Mouse (Mus musculus) lung, postnatal 14 days (tissue): ENCODE measurements around the gene Ilkap.

Source experiments
- DNase-seq: peaks from one replicate; pipeline ENCODE4 v3.0.0; 2021

Gene Ilkap

GRCm38 (mm10) chr1:91352277-91352676, 46.3 kb downstream of the Ilkap start:
- DNase-seq = no peak

DNA sequence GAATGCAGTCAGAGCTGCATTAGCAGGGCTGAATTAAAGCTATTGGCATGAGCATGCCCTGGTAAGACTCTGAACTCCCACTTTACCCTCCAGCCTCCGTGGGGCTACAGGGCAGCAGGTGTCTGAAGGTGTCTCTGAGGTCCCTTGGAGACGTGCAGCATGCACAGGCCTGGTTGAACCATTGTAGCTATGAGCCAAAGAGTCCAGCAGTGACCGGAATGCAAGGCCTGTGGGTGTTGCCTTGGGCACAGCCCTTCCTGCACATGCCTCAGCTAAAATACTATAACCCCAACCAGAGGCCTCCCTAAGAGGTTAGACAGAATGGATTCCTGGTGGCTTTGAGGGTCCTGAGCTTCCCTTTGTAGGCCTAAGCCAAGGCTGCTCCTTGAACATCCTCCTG, 47.4 kb downstream of the Ilkap start:
- no peak for DNase-seq

DNA sequence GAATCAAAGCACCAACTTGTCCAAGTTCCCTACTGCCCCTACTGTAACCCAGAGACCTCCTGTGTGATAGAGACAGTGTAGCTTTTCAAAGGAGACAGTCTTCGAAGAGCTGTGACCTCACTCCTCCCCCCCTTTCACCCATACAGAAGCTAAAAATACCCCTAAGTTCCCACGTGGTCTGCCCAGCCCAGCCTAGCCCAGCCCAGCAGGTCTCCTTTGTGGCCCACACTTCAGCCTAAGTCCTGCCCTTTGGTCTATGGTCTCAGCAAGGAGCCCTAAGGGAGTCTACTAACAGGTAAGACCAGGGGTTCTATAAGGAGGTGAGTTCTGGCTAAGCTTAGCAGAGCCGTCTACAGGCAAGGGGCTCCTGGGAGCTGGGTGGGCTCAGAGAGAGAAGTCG, 47.8 kb downstream of the Ilkap start, which contains the start of gene Klhl30:
Gene Klhl30, plus strand, starts transcription at position 176 of the 400 bp plus-strand sequence.
- DNase-seq = no peak

DNA sequence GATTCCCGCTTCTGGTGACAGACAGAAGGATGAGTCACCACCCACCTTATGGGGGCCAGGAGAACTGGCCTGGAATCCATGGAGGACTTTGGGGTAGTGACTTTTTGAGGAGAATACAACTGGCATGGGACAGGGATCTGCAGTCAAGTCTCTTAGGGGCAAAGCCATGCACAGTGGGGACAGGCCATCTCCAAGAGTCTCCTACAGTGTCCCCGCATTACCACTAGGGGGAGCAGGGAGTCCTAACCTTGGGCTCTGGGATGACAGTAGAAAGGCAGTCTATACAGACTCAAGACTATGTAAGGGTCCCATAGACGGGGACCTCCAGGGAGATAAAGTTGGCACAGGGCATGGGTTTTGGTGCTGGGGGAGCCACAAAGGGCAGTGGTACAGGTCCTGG, 51.7 kb downstream of the Ilkap start:
- DNase-seq = peak; percentile 67

DNA sequence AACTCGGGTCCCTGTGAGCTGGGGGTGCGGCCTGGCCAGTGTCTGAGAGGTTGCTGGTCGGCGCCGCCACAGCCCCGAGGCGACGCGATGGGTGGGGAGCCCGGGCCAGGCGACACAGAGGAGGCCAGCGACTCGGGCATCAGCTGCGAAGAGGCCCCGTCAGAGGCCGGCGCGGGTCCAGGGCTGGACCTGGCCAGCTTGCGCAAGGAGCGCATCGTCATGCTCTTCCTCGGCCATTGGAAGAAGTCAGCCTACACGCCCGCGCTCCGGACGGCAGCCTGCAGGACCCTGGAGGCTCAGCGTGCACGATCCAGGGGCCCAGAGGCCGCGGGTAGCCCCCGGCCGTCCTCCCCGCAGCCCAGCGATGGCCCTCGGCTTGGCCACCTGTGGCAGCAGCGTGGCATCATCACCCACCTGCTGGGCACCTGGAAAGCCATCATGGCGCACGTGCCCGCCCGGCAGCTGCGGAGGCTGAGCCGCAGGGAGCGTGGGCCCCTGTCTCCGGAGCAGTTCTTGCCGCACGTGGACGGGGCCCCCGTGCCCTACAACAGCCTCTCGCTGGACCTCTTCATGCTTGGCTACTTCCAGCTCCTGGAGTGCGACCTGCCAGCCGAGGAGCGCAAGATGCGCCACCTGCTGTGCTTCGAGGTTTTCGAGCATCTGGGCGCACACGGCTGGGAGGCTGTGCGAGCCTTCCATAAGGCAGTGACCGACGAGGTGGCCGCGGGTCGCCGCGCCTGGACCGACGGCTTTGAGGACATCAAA, 53.5 kb downstream of the Ilkap start:
- DNase-seq = no peak

GRCm38 (mm10) chr1:91344001-91344400, 54.6 kb downstream of the Ilkap start:
- no peak for DNase-seq

DNA sequence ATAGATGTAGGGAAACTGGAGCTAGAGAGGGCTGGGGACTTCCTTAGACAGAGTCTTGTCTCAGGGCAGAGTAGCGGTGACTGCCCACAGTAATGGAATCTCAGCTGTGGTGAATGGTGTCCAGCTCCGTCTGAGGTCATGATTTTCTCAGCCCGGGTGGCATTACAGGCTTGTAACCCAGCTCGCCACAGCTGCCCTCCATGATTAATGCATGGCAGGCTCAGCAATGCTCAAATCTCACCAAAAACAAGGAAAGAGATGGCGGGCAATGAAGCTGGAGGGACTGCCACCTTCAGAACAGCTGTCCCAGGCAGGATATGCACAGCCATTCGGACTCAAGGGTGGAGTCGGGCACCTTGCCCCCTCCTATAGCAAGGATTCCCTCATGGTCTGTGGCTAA, 61.3 kb downstream of the Ilkap start:
- no peak for DNase-seq

- no peak for DNase-seq
Measured at GRCm38 (mm10) chr1:91333582-91333981, 65.0 kb downstream of the Ilkap start.

- no peak for DNase-seq
Measured at GRCm38 (mm10) chr1:91332102-91332501, 66.5 kb downstream of the Ilkap start.

GRCm38 (mm10) chr1:91325488-91326042, 73.0 kb downstream of the Ilkap start:
- no peak for DNase-seq

DNA sequence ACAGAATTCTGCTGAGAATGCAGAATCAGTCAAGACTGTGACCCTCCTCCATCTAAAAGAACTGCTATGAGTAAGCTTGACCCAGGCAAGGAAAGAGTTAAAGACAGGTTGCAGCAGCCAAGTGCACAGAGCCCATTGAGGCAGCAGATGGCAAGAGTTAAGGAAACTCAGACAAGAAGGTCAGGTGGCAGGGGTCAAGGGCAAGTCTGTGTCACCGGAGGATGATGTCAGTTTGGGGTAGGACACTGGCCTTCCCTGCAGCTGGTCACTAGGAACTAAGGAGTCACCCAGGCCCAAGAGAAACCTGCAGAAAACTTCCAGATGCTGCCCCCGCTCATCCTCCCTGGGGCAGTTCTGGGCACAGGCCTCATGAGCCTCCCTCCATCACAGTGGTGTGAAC, 74.0 kb downstream of the Ilkap start:
- no peak for DNase-seq
